Mouse (Mus musculus) megakaryocyte, embryonic 14.5 days (primary cell): ENCODE measurements around the gene Tenm3. TPM values are rescaled to one million over a fixed set of nuclear protein-coding genes. Genes with fewer than 3 reads are reported as not detected.

ENCODE experiments used
- H3K27me3 ChIP-seq: replicated peaks from 2 replicates; pipeline ENCODE3; 2012; ENCODE audit warnings: inconsistent platforms
- H3K36me3 ChIP-seq: replicated peaks from 2 replicates; pipeline ENCODE3; 2012; ENCODE audit warnings: low read length, inconsistent platforms, mixed read lengths
- H3K4me1 ChIP-seq: 2 replicates; pipeline ENCODE4 v1.6.1; 2012; ENCODE audit warnings: inconsistent platforms
- H3K4me3 ChIP-seq: replicated peaks from 2 replicates; pipeline ENCODE3; 2012; ENCODE audit warnings: moderate library complexity, mild to moderate bottlenecking, inconsistent platforms
- H3K9me3 ChIP-seq: 2 replicates; pipeline ENCODE4 v1.6.1; 2012; ENCODE audit warnings: inconsistent platforms
- FLI1 ChIP-seq: IDR thresholded peaks from 2 replicates; pipeline ENCODE4 v1.6.1; 2012; ENCODE audit warnings: low read length, inconsistent platforms, mixed read lengths
- GATA1 ChIP-seq: IDR thresholded peaks from 3 replicates; pipeline ENCODE4 v1.6.1; 2012; ENCODE audit warnings: mixed read lengths, low read length, inconsistent platforms, borderline replicate concordance
- polyA plus RNA-seq: library from polyadenylated mRNA; stranded (reverse); fragments of >175 nt; gene quantifications from 2 replicates; pipeline ENCODE4 v1.2.3, GENCODE M21; 2012; ENCODE audit warnings: low replicate concordance; ENCODE audit not compliant: insufficient read depth

Tenm3 gene
- polyA plus RNA-seq, 1 experiment, result 0.39 TPM

GRCm38 (mm10) chr8:48511137-48511536 lies 332.6 kb downstream of the Tenm3 start:
- peaks cover 3% of the 10 kb centered on the region; the same call in 1 of the 2 replicates for H3K4me1 ChIP-seq
- TF ChIP-seq FLI1, result no peak
- no peak for TF ChIP-seq GATA1
- H3K36me3 ChIP-seq, result no peaks in the 10 kb centered on the region
- H3K27me3 ChIP-seq, result no peaks in the 10 kb centered on the region
- H3K4me3 ChIP-seq, result no peak overlapping the region
- peaks cover 45% of the 10 kb centered on the region for H3K9me3 ChIP-seq

DNA sequence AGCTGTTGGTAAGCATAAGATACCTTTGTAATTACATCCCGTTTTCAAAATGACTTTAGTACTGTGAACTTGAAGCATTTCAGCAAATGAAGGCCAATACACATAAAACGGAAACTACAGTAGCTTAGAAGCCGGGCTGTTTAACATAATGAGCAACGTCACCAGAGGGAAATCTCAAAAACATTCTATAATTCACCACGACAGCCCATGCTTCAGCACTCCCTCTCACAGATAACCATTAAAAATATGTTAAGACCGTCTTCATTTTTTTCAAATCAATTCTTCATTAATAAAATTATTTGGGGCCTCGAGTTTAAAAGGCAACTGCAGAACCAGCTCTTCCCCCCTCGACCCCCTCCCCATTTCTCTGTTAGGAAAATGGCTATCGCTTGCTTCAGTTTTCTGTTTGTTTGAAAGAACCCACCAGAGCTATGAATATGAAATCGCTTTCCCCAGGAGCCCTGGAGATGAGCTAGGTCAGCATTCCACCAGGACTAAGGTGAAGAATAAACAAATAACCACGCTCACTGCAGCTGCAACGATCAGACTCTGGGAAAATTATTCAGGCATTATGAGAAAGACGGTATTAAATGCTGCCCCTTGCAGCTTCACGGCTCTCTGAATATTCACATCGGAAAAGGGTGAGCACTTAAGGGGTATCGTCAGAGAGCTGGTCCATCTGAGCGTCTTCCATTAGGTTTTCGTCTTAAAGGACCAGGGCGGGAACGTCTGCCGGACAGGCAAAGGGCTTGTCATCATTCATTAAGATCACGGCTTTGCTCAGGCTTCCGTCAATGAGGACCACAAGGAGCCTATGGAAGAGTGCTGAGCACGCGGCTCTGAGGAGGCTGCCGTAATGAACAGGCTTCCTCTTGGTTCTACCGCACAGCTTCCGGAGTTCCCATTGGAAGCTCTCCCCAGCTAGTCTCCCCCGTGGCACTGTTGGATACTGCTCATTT lies 334.8 kb downstream of the Tenm3 start:
- peaks cover 3% of the 10 kb centered on the region; the same call in 1 of the 2 replicates for H3K4me1 ChIP-seq
- no peak for TF ChIP-seq FLI1
- no peak for TF ChIP-seq GATA1
- no peaks in the 10 kb centered on the region for H3K36me3 ChIP-seq
- peaks cover 45% of the 10 kb centered on the region for H3K9me3 ChIP-seq
- no peak overlapping the region for H3K4me3 ChIP-seq
- no peaks in the 10 kb centered on the region for H3K27me3 ChIP-seq

GRCm38 (mm10) chr8:48507719-48508501 lies 335.8 kb downstream of the Tenm3 start:
- H3K4me3 ChIP-seq, result peak overlapping the region; percentile 69

DNA sequence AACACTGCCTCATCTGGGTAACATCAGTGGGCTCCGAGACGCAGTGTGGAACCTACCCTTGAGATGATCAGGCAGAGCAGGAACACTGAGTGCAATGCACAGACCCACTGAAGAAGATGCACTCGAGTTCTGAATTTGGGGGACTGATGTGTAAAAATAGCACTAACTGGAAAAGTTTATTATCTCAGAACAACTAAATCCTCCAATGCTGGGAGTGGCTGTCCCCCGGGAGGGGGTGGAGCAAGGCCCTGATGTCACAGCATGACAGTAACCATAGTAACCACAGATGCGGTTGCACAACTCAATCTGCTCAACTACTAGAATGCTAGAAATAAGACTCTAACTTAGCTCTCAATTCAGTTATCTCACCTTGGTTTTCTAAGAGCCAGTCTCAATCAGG lies 351.3 kb downstream of the Tenm3 start:
- Histone ChIP-seq H3K27me3 (no peaks in the 10 kb centered on the region), H3K9me3 (peaks cover 37% of the 10 kb centered on the region), H3K36me3 (no peaks in the 10 kb centered on the region), H3K4me1 (no peaks in the 10 kb centered on the region), H3K4me3 (peak overlapping the region; percentile 59)
- TF ChIP-seq FLI1, result no peak
- TF ChIP-seq GATA1, result no peak

More at GRCm38 (mm10) chr8:48507719-48508501, 335.8 kb downstream of the Tenm3 start:
- peaks cover 48% of the 10 kb centered on the region for H3K9me3 ChIP-seq
- TF ChIP-seq FLI1 (no peak), GATA1 (no peak)
- peaks cover 3% of the 10 kb centered on the region; the same call in 1 of the 2 replicates for H3K4me1 ChIP-seq
- no peaks in the 10 kb centered on the region for H3K36me3 ChIP-seq
- no peaks in the 10 kb centered on the region for H3K27me3 ChIP-seq

DNA sequence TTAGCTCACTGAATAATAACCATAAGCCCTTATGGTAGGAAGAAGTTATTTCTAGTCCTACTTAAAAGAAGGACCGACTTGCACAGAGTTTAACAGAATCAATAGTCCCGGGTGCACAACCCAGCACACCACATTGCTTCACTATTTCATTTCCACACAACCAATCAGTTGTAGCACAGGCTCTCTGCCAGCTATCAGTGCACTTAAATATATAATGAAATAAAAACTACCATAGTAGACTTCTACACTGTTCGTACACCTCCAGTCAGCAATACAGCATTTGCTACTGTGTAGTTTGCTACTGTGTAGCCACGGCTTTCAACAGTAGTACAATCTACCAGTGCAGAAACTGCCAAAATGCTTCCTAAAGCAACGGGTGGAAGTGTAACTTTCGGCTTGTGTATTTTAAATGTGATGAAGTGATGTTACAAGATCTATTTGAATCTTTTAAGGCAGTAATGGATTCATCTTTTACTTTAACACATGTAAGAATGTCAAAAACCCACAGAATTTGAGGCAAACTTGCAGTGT lies 353.1 kb downstream of the Tenm3 start:
- Histone ChIP-seq H3K4me1 (no peaks in the 10 kb centered on the region), H3K4me3 (no peak overlapping the region), H3K36me3 (no peaks in the 10 kb centered on the region), H3K9me3 (peaks cover 36% of the 10 kb centered on the region), H3K27me3 (no peaks in the 10 kb centered on the region)
- TF ChIP-seq GATA1 (no peak), FLI1 (no peak)

GRCm38 (mm10) chr8:48489936-48490634 lies 353.7 kb downstream of the Tenm3 start:
- TF ChIP-seq GATA1 (no peak), FLI1 (no peak)
- peaks cover 34% of the 10 kb centered on the region for H3K9me3 ChIP-seq
- no peak overlapping the region for H3K4me3 ChIP-seq
- H3K27me3 ChIP-seq, result no peaks in the 10 kb centered on the region
- no peaks in the 10 kb centered on the region for H3K4me1 ChIP-seq
- H3K36me3 ChIP-seq, result no peaks in the 10 kb centered on the region

- H3K9me3 ChIP-seq, result peaks cover 34% of the 10 kb centered on the region
- no peaks in the 10 kb centered on the region for H3K4me1 ChIP-seq
- TF ChIP-seq GATA1 (no peak), FLI1 (no peak)
These were observed 354.3 kb downstream of the Tenm3 start for GRCm38 (mm10) chr8:48489417-48489816.

GRCm38 (mm10) chr8:48488809-48489208 lies 354.9 kb downstream of the Tenm3 start:
- Histone ChIP-seq H3K36me3 (no peaks in the 10 kb centered on the region), H3K4me3 (no peak overlapping the region), H3K4me1 (no peaks in the 10 kb centered on the region), H3K9me3 (peaks cover 28% of the 10 kb centered on the region), H3K27me3 (no peaks in the 10 kb centered on the region)
- TF ChIP-seq GATA1 (no peak), FLI1 (no peak)

More at GRCm38 (mm10) chr8:48489417-48489816, 354.3 kb downstream of the Tenm3 start:
- Histone ChIP-seq H3K4me3 (no peak overlapping the region), H3K27me3 (no peaks in the 10 kb centered on the region), H3K36me3 (no peaks in the 10 kb centered on the region)

DNA sequence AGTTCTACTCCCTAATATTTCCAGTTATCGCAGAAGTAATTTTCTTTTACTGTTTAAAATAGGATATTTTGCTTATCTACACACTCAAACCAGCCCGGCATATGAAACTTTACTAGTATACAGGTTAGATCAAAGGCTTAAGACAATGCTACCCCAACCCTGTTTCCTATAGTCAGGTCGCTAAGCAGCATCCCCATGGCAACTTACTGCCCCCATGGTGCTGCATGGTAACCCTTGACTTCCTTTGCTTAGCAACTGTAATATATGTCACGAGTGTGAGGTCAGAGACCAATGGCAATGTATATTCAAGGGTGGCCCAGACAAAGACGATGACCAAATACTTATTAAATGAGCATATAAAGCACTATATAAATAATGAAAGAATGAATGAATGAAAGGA lies 359.6 kb downstream of the Tenm3 start:
- Histone ChIP-seq H3K27me3 (no peaks in the 10 kb centered on the region), H3K4me3 (no peak overlapping the region), H3K36me3 (no peaks in the 10 kb centered on the region), H3K4me1 (no peaks in the 10 kb centered on the region), H3K9me3 (peaks cover 47% of the 10 kb centered on the region)
- TF ChIP-seq GATA1 (no peak), FLI1 (no peak)
